Mouse (Mus musculus): ENCODE results near the gene Pbx4.

DNA sequence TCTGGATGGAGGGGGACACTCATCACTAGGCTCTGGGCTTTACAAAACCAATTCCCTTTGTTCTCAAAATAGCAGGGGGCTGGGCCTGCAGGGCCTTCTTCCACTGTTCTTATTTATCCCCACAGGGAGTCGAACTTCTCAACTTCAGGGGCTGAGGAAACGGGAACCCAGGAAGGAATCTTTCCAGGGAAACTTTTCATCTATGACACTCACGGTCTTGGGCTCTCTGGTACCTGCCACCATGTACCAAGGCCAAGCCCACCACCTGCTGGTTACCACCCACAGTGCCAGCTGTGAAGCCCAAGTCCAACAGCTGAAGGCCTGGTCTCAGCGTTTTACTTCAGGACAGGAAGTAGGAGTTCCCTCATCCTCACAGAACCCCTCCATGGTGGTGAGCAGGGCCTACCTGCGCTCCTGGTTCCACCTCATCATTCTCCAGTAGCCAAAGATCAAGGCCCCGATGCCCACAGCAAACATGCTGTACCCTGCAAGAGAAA lies 62.6 kb downstream of the Pbx4 start:
- TF ChIP-seq ZC3H11A (IDR thresholded peaks at IDR 0.05; ENCODE audit: borderline replicate concordance, low read depth, low read length), result no peak
- no peak for TF ChIP-seq HCFC1 (IDR thresholded peaks at IDR 0.05; ENCODE audit: borderline replicate concordance, insufficient read depth, low read length)
- no peak for TF ChIP-seq CHD2 (IDR thresholded peaks at IDR 0.05; ENCODE audit: low read depth, low read length)
- TF ChIP-seq MAFK (IDR thresholded peaks at IDR 0.05; ENCODE audit: insufficient read depth, low read depth, low read length), result no peak
- TF ChIP-seq ZNF384 (IDR thresholded peaks at IDR 0.05; ENCODE audit: low read depth, low read length), result no peak
